Mouse (Mus musculus) liver, embryonic 14.5 days (tissue): ENCODE measurements around the gene 4930568D16Rik. TPM values are rescaled to one million over a fixed set of nuclear protein-coding genes. Genes with fewer than 3 reads are reported as not detected.

ENCODE experiments used
- ATAC-seq: fragments of 200-750 bp; cut with Nextera tagmentation; 2 replicates; pipeline ENCODE4 v1.8.0; 2017; ENCODE audit warnings: moderate number of reproducible peaks, mild to moderate bottlenecking, moderate library complexity; ENCODE audit not compliant: insufficient read depth
- DNase-seq, 3 experiments: peaks; one replicate each; pipeline ENCODE4 v3.0.0-alpha.2; 2012 to 2013; ENCODE audit warnings: low read depth in 3 of 3, low spot score in 3 of 3
- H3K27ac ChIP-seq: fragments of 300-500 bp; sonication (generic); 2 replicates; pipeline ENCODE4 v1.5.1; 2014; ENCODE audit warnings: moderate library complexity, mild to moderate bottlenecking, control low read depth, inconsistent platforms
- H3K27me3 ChIP-seq: fragments of 300-500 bp; sonication (generic); 2 replicates; pipeline ENCODE4 v1.6.1; 2014; ENCODE audit warnings: mild to moderate bottlenecking, low read length, moderate library complexity; ENCODE audit not compliant: control insufficient read depth, insufficient read depth
- H3K36me3 ChIP-seq: fragments of 300-500 bp; sonication (generic); replicated peaks from 2 replicates; pipeline ENCODE4 v1.6.1; 2014; ENCODE audit warnings: low read depth; ENCODE audit not compliant: control insufficient read depth, insufficient read depth
- H3K4me1 ChIP-seq, 2 experiments: fragments of 200-500 bp in 1 of 2; fragments of 300-500 bp in 1 of 2; sonication (generic) in 1 of 2; replicated peaks; 2 replicates each; pipeline ENCODE4 v1.6.1; 2012 to 2014; ENCODE audit warnings: antibody characterized with exemption in 1 of 2, inconsistent platforms in 1 of 2, low read length in 1 of 2; ENCODE audit not compliant: control insufficient read depth in 2 of 2, insufficient read depth in 2 of 2
- H3K4me2 ChIP-seq: fragments of 300-500 bp; sonication (generic); 2 replicates; pipeline ENCODE4 v1.6.1; 2014; ENCODE audit warnings: low read depth, mild to moderate bottlenecking, control low read depth, moderate library complexity
- H3K4me3 ChIP-seq, 2 experiments: fragments of 200-500 bp in 1 of 2; fragments of 300-500 bp in 1 of 2; sonication (generic) in 1 of 2; 2 replicates each; pipeline ENCODE4 v1.5.1; 2012 to 2014; ENCODE audit warnings: low read depth in 2 of 2, low read length in 2 of 2, mild to moderate bottlenecking in 2 of 2, control low read depth in 1 of 2, inconsistent platforms in 1 of 2, moderate library complexity in 1 of 2; ENCODE audit not compliant: insufficient read depth in 1 of 2
- H3K9ac ChIP-seq: fragments of 300-500 bp; sonication (generic); replicated peaks from 2 replicates; pipeline ENCODE4 v1.6.1; 2014; ENCODE audit warnings: mild to moderate bottlenecking, control low read depth, moderate library complexity
- H3K9me3 ChIP-seq: fragments of 300-500 bp; sonication (generic); 2 replicates; pipeline ENCODE4 v1.6.1; 2016; ENCODE audit warnings: low read length, mixed read lengths; ENCODE audit not compliant: control insufficient read depth
- CTCF ChIP-seq: IDR thresholded peaks from 2 replicates; pipeline ENCODE4 v1.5.1; 2016; ENCODE audit warnings: antibody characterized with exemption, low read depth, control low read depth
- EP300 ChIP-seq: IDR thresholded peaks from 2 replicates; pipeline ENCODE4 v1.6.1; 2016; ENCODE audit warnings: antibody characterized with exemption, low read depth
- WGBS: fragments of 180-500 bp; shearing (Covaris S2); extraction: QIAGEN DNeasy Blood & Tissue Kit; methylation state at CpG from one replicate; pipeline ENCODE4 v1.1.7; 2014; ENCODE audit not compliant: insufficient replicate concordance; 5-methylcytosine and 5-hydroxymethylcytosine counted together
- polyA plus RNA-seq, 2 experiments: library from polyadenylated mRNA; depleted of rRNA in 1 of 2; stranded (reverse) in 1 of 2; unstranded in 1 of 2; fragments of >200 nt; fragmentation: Nextera tagmentation in 1 of 2; extraction: Ambion mirVana in 1 of 2; gene quantifications; 2 replicates each; pipeline versions ENCODE4 v1.2.1 to v1.2.3; 2012 to 2014

The 4930568D16Rik gene
- polyA plus RNA-seq, 2 experiments: not detected

DNA sequence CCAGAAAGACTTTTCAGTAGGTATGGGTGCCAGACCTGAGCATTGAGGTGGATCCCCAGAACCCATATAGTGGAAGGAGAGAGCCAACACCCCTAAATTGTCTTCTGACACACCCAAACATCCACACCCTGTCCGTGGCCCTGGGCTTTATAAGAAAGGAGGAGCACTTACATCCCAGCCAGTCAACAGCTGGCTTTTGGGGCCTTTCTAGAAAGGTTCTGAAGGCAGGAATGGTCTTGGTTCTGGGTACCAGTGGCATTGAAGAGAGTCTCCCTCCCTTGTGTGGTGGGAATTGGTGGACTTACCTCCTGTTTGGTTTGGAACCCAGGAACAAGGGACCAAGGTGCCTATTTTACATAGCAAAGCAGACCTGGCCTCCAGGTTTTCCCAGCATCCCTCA lies 39.1 kb upstream of the 4930568D16Rik start:
- Histone ChIP-seq H3K4me1 (peaks cover 0 to 2% of the 10 kb centered on the region in 2 experiments; a peak in 1 of 4 replicates), H3K36me3 (peaks cover 5% of the 10 kb centered on the region), H3K4me3 (no peak overlapping the region), H3K9me3 (no peaks in the 10 kb centered on the region), H3K4me2 (no peak overlapping the region), H3K9ac (no peak overlapping the region), H3K27ac (no peak overlapping the region), H3K27me3 (no peaks in the 10 kb centered on the region)
- 29% methylated on average over 1 of the region's 1 CpGs for WGBS
- ATAC-seq: no peak
- no peak for TF ChIP-seq EP300
- TF ChIP-seq CTCF: no peak
- DNase-seq: no peak

DNA sequence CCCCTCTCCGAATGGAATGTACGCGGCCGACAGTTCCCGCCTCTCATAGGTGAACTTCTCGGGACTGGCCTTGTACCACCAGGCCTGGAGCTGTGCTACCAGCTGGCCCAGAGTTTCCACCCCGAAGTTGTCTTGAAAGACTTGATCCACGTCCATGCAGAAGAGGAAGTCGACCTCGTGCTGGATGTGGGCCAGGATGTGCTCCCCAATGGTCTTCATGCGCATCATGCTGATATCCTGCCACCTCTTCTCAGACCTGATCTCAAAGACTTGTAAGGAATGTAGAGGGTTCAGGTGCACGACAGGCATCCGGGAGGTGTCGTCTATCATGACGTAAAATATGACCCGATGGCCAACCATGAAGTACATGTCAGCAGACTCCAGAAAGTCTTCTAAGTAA lies 34.9 kb upstream of the 4930568D16Rik start:
- Histone ChIP-seq H3K27me3 (no peaks in the 10 kb centered on the region), H3K4me1 (no peaks in the 10 kb centered on the region), H3K4me3 (no peak overlapping the region), H3K9me3 (no peaks in the 10 kb centered on the region), H3K9ac (no peak overlapping the region), H3K36me3 (peaks cover 5% of the 10 kb centered on the region; the same call in 1 of the 2 replicates), H3K4me2 (no peak overlapping the region), H3K27ac (no peak overlapping the region)
- ATAC-seq: no peak
- DNase-seq: no peak
- WGBS: 81% methylated on average over 16 of the region's 16 CpGs
- TF ChIP-seq EP300: no peak
- TF ChIP-seq CTCF: no peak

DNA sequence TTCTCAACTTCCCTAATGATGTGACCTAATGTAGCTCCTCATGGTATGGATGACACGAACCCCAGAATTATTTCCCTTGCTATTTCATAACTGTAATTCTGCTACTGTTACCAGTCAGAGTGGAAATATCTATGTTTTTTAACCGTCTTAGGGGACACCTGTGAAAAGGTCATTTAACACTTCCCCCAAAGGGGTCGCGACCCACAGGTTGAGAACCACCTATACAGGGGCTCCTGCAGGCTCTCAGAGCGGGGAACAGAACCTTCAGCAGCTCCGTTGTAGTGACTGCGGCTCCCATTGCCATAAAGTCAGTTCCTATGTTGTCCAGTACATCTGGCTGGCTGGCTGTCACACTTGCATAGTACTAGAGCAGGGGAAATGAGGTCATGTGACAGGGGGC lies 33.2 kb upstream of the 4930568D16Rik start:
- H3K9me3 ChIP-seq: no peaks in the 10 kb centered on the region
- no peak overlapping the region for H3K4me3 ChIP-seq
- H3K27me3 ChIP-seq: no peaks in the 10 kb centered on the region
- no peak overlapping the region for H3K4me2 ChIP-seq
- ATAC-seq (no peak), DNase-seq (no peak)
- H3K36me3 ChIP-seq: peaks cover 5% of the 10 kb centered on the region; the same call in 1 of the 2 replicates
- TF ChIP-seq CTCF (no peak), EP300 (no peak)
- H3K9ac ChIP-seq: no peak overlapping the region
- H3K27ac ChIP-seq: no peak overlapping the region
- 76% methylated on average over 7 of the region's 7 CpGs for WGBS
- no peaks in the 10 kb centered on the region for H3K4me1 ChIP-seq

DNA sequence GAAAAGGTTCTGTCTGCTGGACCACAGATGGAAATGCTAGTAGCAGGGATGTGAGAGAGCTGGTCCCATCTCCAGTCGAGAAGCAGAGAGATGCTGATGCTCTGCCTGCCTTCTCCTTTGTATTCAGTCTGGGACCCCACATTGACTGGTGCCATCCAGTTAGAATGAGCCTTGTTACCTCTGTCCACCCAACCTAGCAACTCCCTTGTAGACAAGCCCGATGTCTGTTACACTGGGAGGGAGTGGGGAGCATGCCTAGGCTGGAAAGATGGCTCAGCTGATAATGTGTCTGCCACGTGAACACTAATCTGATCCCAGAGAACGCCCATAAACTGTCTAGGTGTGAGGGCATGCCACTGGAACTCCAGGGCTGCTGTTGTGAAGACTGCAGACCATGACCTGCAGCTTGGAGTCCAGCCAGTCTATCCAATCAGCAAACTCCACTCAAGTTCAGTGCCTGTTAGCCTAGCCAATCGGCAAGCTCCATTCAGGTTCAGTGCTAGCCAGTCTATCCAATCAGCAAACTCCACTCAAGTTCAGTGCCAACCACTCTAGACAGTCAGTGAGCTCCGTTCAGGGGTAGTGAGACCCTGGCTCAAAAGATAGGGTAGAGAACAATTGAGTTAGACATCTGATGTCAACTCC lies 30.8 kb upstream of the 4930568D16Rik start:
- Histone ChIP-seq H3K4me2 (no peak overlapping the region), H3K27ac (no peak overlapping the region), H3K9me3 (no peaks in the 10 kb centered on the region), H3K9ac (no peak overlapping the region), H3K4me3 (no peak overlapping the region), H3K27me3 (no peaks in the 10 kb centered on the region), H3K4me1 (no peaks in the 10 kb centered on the region), H3K36me3 (peaks cover 5% of the 10 kb centered on the region; the same call in 1 of the 2 replicates)
- ATAC-seq: no peak
- WGBS: 46% methylated on average over 6 of the region's 6 CpGs
- TF ChIP-seq CTCF (no peak), EP300 (no peak)
- DNase-seq: no peak

DNA sequence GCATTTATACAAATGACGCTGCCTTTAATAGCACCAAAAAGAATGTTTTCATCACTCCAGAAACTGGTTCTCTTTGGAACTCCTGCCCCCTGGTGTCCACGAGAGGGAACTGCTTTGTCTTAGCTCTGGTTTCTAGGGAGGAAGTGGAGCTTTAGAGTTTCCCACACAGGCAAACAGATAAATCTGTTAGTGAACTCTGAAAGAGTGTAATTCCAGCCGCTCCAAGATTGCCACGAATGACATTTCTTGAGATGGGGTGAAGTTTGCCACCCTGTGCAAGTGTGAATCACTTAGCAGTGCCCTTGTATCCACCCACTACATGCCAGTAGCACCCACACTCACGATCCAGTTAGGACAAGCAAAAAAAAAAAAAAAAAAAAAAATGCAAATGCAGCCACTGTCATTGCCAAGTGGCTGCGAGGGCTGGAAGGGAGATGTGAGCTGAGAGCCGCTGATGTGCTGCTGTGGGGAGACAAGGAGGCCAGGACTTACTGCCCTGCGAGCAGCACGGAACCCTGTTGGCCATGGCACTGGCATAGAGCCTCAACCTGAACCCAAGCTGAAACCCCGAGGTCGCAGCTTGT lies 30.2 kb upstream of the 4930568D16Rik start:
- Histone ChIP-seq H3K27ac (no peak overlapping the region), H3K9ac (no peak overlapping the region), H3K9me3 (no peaks in the 10 kb centered on the region), H3K4me2 (no peak overlapping the region), H3K36me3 (peaks cover 5% of the 10 kb centered on the region; the same call in 1 of the 2 replicates), H3K4me3 (no peak overlapping the region), H3K27me3 (no peaks in the 10 kb centered on the region), H3K4me1 (no peaks in the 10 kb centered on the region)
- peak; percentile 22 to 47 (median 35) for DNase-seq
- ATAC-seq: no peak
- TF ChIP-seq CTCF (peak; percentile 79), EP300 (no peak)
- 38% methylated on average over 11 of the region's 11 CpGs for WGBS
